Comparison of ENCODE assay signal across 9 mouse cellular contexts in the genomic region with DNA sequence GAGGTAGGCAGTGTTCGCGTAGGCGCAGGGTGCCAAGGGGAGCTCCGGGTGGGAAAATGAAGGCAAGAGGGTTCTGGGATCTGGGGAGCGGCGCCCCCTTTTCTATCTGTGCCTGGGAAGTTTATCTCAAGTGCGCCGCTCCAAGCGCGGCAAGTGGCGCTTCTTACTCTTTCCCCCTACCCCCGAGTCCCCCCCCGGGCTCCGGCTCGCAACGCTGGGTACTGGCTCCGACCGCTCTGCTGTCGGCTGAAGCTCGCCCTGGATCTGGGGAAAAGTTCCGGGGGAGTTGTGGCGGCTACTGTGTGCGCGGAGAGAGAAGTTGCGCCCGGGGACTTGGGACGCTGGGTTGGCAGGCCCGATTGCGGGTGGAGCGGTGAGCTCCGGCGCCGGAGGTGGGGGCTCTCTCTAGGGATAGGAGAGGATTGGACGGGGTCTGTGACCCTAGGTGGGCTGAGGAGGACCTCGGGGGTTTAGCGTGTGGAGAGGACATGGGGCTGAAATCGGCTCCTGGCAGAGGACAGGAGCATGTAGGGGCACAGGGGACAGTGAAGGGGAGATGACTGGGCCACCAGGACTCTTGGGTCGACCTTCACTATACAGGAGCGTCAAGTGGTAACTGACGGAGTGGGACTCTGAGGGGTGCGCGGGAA. TPM values are rescaled to one million over a fixed set of nuclear protein-coding genes. Genes with fewer than 3 reads are reported as not detected.
DNase-seq lines count a peak whose midpoint lies in the region; ATAC-seq and TF ChIP-seq lines count a peak whose summit lies in the region.
"Had no signal": no experiment of that assay in that cellular context is flagged by ENCODE, and none has a peak within 500 bp of the region (broad histone marks: within the 10 kb centered on the region; RNA-seq: fewer than 3 reads in every experiment).

No protein-coding gene starts in this region.

- no peak for ATAC-seq in intestine, embryonic 16.5 days
- ATAC-seq in lung, embryonic 16.5 days (ENCODE audit: low read depth): peak; percentile 5

- no peak for DNase-seq in spleen, adult 2 months (ENCODE audit: low read depth in 1 of 2, low spot score in 2 of 2)
- DNase-seq in spleen, adult 18-20 months: no peak
- DNase-seq in gastrocnemius, adult 18-20 months (ENCODE audit: low spot score): peak; percentile 45
- DNase-seq in urinary bladder, postnatal 36 days (ENCODE audit: low spot score in 2 of 2): peak; percentile 30
- no peak for DNase-seq in layer of hippocampus, adult 11-12 months (ENCODE audit: low spot score)
- no peak for DNase-seq in spleen, postnatal 36 days (ENCODE audit: low spot score in 2 of 2)

- WGBS in spleen, adult 2 months: 3% methylated on average over 42 of the region's 42 CpGs
- WGBS in intestine, embryonic 16.5 days: under 1% methylated on average over 42 of the region's 42 CpGs
- under 1% methylated on average over 41 of the region's 42 CpGs for WGBS in lung, embryonic 16.5 days

- no peaks in the 10 kb centered on the region for H3K36me3 ChIP-seq in spleen, adult 2 months (ENCODE audit: control insufficient read depth, insufficient read depth, low read length)
- no peaks in the 10 kb centered on the region for H3K36me3 ChIP-seq in intestine, embryonic 16.5 days (ENCODE audit: control insufficient read depth, insufficient read depth, low read length)
- no peaks in the 10 kb centered on the region for H3K36me3 ChIP-seq in lung, embryonic 16.5 days (ENCODE audit: control insufficient read depth, insufficient read depth, low read length)

- TF ChIP-seq POLR2A in spleen, adult 2 months (IDR thresholded peaks at IDR 0.05; ENCODE audit: low read depth, low read length): no peak

- H3K27ac ChIP-seq in spleen, adult 2 months (ENCODE audit: insufficient read depth, low read length): no peak overlapping the region
- H3K27ac ChIP-seq in intestine, embryonic 16.5 days (ENCODE audit: low read length): no peak overlapping the region
- no peak overlapping the region; the same call in 1 of the 2 replicates for H3K27ac ChIP-seq in lung, embryonic 16.5 days (ENCODE audit: low read length)

- H3K9ac ChIP-seq in intestine, embryonic 16.5 days (ENCODE audit: low read depth, low read length): peak overlapping the region; percentile 65
- peak overlapping the region; percentile 73 for H3K9ac ChIP-seq in lung, embryonic 16.5 days (ENCODE audit: low read length)

- H3K4me2 ChIP-seq in intestine, embryonic 16.5 days (ENCODE audit: low read depth, low read length): peak overlapping the region; percentile 95
- H3K4me2 ChIP-seq in lung, embryonic 16.5 days (ENCODE audit: low read depth, low read length): peak overlapping the region; percentile 96

- no peaks in the 10 kb centered on the region for H3K9me3 ChIP-seq in intestine, embryonic 16.5 days (ENCODE audit: control insufficient read depth, low read length)
- no peaks in the 10 kb centered on the region for H3K9me3 ChIP-seq in lung, embryonic 16.5 days (ENCODE audit: control insufficient read depth, low read length)

- TF ChIP-seq CTCF in spleen, adult 2 months (IDR thresholded peaks at IDR 0.05; ENCODE audit: extremely low read depth, insufficient read depth, insufficient read length, insufficient replicate concordance): no peak

- no peaks in the 10 kb centered on the region; the same call in 1 of the 2 replicates for H3K4me1 ChIP-seq in spleen, adult 2 months (ENCODE audit: control insufficient read depth, insufficient read depth, insufficient read length)
- H3K4me1 ChIP-seq in intestine, embryonic 16.5 days (ENCODE audit: control insufficient read depth, insufficient read depth, low read length): peaks cover 26% of the 10 kb centered on the region
- peaks cover 22% of the 10 kb centered on the region for H3K4me1 ChIP-seq in lung, embryonic 16.5 days (replicated peaks; ENCODE audit: control insufficient read depth, insufficient read depth, low read length)

- H3K4me3 ChIP-seq in spleen, adult 2 months (ENCODE audit: extremely low read depth, insufficient read depth, insufficient read length): peak overlapping the region; percentile 27; the same call in 1 of the 2 replicates
- H3K4me3 ChIP-seq in intestine, embryonic 16.5 days (ENCODE audit: low read length): peak overlapping the region; percentile 62
- H3K4me3 ChIP-seq in lung, embryonic 16.5 days (ENCODE audit: low read length): peak overlapping the region; percentile 75

- peaks cover 22% of the 10 kb centered on the region for H3K27me3 ChIP-seq in spleen, adult 2 months (ENCODE audit: control insufficient read depth, insufficient read depth, low read length)
- peaks cover 29% of the 10 kb centered on the region for H3K27me3 ChIP-seq in intestine, embryonic 16.5 days (replicated peaks; ENCODE audit: control insufficient read depth, insufficient read depth, low read length)
- H3K27me3 ChIP-seq in lung, embryonic 16.5 days (ENCODE audit: control insufficient read depth, insufficient read depth, low read depth, low read length): peaks cover 33% of the 10 kb centered on the region
- H3K27me3 ChIP-seq: Patski had no signal

RNA-seq across cellular contexts. Expression of a gene that starts 1.1 kb away (rescaled TPM):
- polyA plus RNA-seq in spleen, adult 2 months (2012; rRNA removed): 6.0 and 9.1 TPM in 2 replicates
- 10 to 100 TPM; 37.9 to 44.4 TPM for total RNA-seq in gastrocnemius, adult 18-20 months (2021)
- polyA plus RNA-seq in intestine, embryonic 16.5 days (2015; fragmentation: Nextera tagmentation; extraction: Ambion mirVana): 4.7 and 5.9 TPM in 2 replicates
- 7.3 and 7.4 TPM in 2 replicates for polyA plus RNA-seq in lung, embryonic 16.5 days (2015; fragmentation: Nextera tagmentation; extraction: Ambion mirVana)

Comparison
In these comparisons a context has a peak if more than half of its experiments do, and no peak if none do; other contexts are left out.
1. DNase-seq: peak in gastrocnemius, adult 18-20 months (single experiment) and urinary bladder, postnatal 36 days (2 of 2); none in spleen, adult 2 months (0 of 2), spleen, adult 18-20 months (0 of 2), layer of hippocampus, adult 11-12 months (single experiment) and spleen, postnatal 36 days (0 of 2).
2. Peak in every context shown above with its lines, with median percentiles within 50 percentile points of each other: H3K4me3 ChIP-seq.